Mouse (Mus musculus) midbrain, embryonic 15.5 days (tissue): Measurements from ENCODE around the gene Cabp1. TPM values are rescaled to one million over a fixed set of nuclear protein-coding genes. Genes with fewer than 3 reads are reported as not detected.

Experiments
- ATAC-seq: fragments of 200-750 bp; cut with Nextera tagmentation; replicated peaks from 2 replicates; pipeline ENCODE4 v1.8.0; 2017; ENCODE audit warnings: moderate TSS enrichment
- H3K27ac ChIP-seq: fragments of 300-500 bp; sonication (generic); 2 replicates; pipeline ENCODE4 v1.5.1; 2015; ENCODE audit warnings: mild to moderate bottlenecking, inconsistent platforms
- H3K27me3 ChIP-seq: fragments of 300-500 bp; sonication (generic); replicated peaks from 2 replicates; pipeline ENCODE4 v1.6.1; 2015; ENCODE audit warnings: inconsistent platforms
- H3K36me3 ChIP-seq: fragments of 300-500 bp; sonication (generic); replicated peaks from 2 replicates; pipeline ENCODE4 v1.6.1; 2015; ENCODE audit warnings: inconsistent platforms
- H3K4me1 ChIP-seq: fragments of 300-500 bp; sonication (generic); 2 replicates; pipeline ENCODE4 v1.6.1; 2015; ENCODE audit warnings: inconsistent platforms
- H3K4me2 ChIP-seq: fragments of 300-500 bp; sonication (generic); 2 replicates; pipeline ENCODE4 v1.6.1; 2015; ENCODE audit warnings: inconsistent platforms, mild to moderate bottlenecking, moderate library complexity
- H3K4me3 ChIP-seq: fragments of 300-500 bp; sonication (generic); 2 replicates; pipeline ENCODE4 v1.5.1; 2015; ENCODE audit warnings: mild to moderate bottlenecking, inconsistent platforms
- H3K9ac ChIP-seq: fragments of 300-500 bp; sonication (generic); 2 replicates; pipeline ENCODE4 v1.6.1; 2015; ENCODE audit warnings: mild to moderate bottlenecking, inconsistent platforms
- H3K9me3 ChIP-seq: fragments of 300-500 bp; sonication (generic); 2 replicates; pipeline ENCODE4 v1.6.1; 2016; ENCODE audit warnings: inconsistent platforms
- WGBS: fragments of 180-500 bp; shearing (Covaris S2); methylation state at CpG from one replicate; pipeline ENCODE4 v1.1.7; 2015; ENCODE audit warnings: mixed read lengths; 5-methylcytosine and 5-hydroxymethylcytosine counted together
- polyA plus RNA-seq: library from polyadenylated mRNA; unstranded; fragments of >200 nt; fragmentation: Nextera tagmentation; extraction: Ambion mirVana; gene quantifications from 2 replicates; pipeline ENCODE4 v1.2.1, GENCODE M21; 2015

Gene Cabp1
- polyA plus RNA-seq, 1 experiment from 2014 or later, result 5.2 TPM

DNA sequence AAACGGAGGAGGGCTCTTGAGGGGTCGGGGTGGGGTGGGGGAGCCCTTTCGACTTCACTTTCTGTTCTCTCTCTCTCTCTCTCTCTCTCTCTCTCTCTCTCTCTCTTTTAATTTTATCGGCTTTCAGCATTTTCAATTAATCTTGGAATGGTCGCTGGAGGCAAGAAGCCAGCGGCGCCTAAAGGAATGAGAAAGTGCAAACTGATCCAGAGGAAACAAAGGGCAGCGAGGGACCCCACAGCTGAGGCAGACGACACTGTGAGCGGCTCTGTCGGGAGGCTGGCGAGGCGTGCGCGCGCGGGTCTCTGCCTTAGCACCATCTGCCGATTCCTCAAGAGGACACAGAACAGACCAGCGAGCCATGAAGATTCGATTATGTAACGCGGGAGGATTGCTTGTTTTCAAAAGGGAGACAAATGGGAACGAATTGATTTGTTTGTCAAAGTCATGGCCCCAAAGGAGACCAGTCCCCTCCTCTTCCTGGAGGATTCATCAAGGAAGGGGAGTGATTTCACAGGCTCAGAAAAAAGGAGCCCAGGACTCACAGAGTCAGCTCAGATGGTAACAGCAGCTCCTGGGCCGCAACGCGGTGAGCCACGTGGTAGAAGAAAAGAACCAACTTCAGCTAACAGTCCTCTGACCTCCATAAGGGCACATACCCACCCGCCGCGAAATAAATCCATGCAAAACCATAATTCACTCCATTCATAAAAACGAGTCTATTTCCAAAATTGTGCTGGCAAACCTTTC, 10.6 kb upstream of the Cabp1 start:
- Histone ChIP-seq H3K4me1 (peaks cover 19% of the 10 kb centered on the region), H3K27me3 (0 out of 2 replicates have a peak, but pooled peaks cover 5% of the 10 kb centered on the region), H3K9ac (peak overlapping the region; percentile 23; the same call in 1 of the 2 replicates), H3K27ac (peak overlapping the region; percentile 39), H3K9me3 (no peaks in the 10 kb centered on the region), H3K4me2 (peak overlapping the region; percentile 48), H3K36me3 (no peaks in the 10 kb centered on the region), H3K4me3 (peak overlapping the region; percentile 15)
- peak; percentile 81 for ATAC-seq
- WGBS, result 2% methylated on average over 31 of the region's 31 CpGs

GRCm38 (mm10) chr5:115203735-115204561, 9.8 kb upstream of the Cabp1 start:
- ATAC-seq, result peak; percentile 50; the same call in 1 of the 2 replicates

DNA sequence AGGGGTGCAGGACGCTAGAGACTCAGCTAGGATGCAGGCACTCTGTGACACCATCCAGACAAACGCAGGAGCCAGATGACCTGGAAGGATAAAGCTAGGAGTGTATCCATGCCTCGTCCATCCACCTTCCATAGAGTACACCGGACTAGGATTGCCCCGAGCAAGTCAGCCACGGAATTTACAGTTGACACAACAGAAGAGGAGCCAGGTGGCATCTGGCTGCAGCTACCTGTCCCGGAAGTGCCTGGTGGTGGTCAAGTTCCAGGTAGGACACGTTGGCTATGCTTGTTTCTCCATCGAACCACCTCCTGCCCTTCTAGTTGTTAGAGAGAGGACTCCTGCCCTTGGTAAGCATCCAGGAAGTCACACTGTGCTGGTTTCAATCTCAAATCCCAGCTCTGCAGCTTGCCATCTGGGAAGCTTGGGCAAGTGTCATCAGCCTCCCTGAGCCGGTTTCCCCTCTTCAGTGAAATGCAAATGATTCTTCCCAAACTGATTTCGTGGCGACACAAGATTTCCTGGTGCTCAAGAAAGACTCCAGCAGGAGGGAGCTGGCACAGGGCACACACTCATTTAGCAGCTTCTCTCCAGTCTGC, 543 bp upstream of the Cabp1 start:
- WGBS, result 3% methylated on average over 12 of the region's 12 CpGs
- 0 out of 2 replicates have a peak, but pooled peaks have one; percentile 32 for ATAC-seq
- Histone ChIP-seq H3K36me3 (no peaks in the 10 kb centered on the region), H3K4me2 (peak overlapping the region; percentile 99), H3K9me3 (no peaks in the 10 kb centered on the region), H3K27ac (no peak overlapping the region), H3K4me3 (peak overlapping the region; percentile 59), H3K27me3 (peaks cover 33% of the 10 kb centered on the region), H3K9ac (no peak overlapping the region), H3K4me1 (peaks cover 29% of the 10 kb centered on the region)

More at GRCm38 (mm10) chr5:115203735-115204561, 9.8 kb upstream of the Cabp1 start:
- H3K27ac ChIP-seq, result peak overlapping the region; percentile 39; the same call in 1 of the 2 replicates
- WGBS, result 12% methylated on average over 23 of the region's 23 CpGs
- no peaks in the 10 kb centered on the region for H3K36me3 ChIP-seq
- peak overlapping the region; percentile 15; the same call in 1 of the 2 replicates for H3K4me3 ChIP-seq
- H3K4me1 ChIP-seq, result peaks cover 19% of the 10 kb centered on the region
- no peaks in the 10 kb centered on the region for H3K9me3 ChIP-seq
- peak overlapping the region; percentile 48 for H3K4me2 ChIP-seq
- peak overlapping the region; percentile 23; the same call in 1 of the 2 replicates for H3K9ac ChIP-seq
- 0 out of 2 replicates have a peak, but pooled peaks cover 5% of the 10 kb centered on the region for H3K27me3 ChIP-seq

DNA sequence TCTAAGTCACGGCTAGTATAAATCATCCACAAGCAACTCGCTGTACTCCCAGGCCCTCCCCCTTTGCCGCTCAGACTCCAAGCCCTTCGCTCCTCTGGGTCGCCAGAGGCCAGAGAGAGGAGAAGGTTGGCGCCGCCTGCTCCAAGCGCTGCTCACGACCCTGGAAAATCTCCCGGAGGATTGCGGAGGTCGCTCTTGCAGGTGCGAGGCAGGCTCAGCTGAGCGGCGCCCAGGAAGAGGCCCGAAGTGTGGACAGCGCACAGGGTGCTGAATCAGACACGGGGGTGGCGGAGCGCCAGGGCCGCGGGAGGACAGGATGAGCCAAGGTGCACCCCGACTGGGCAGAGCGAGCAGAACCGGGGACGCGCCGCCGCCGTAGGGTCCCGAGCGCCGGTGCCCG, 955 bp downstream of the Cabp1 start:
- Histone ChIP-seq H3K36me3 (no peaks in the 10 kb centered on the region), H3K4me3 (peak overlapping the region; percentile 59), H3K4me2 (peak overlapping the region; percentile 99), H3K4me1 (peaks cover 29% of the 10 kb centered on the region), H3K27me3 (peaks cover 39% of the 10 kb centered on the region), H3K9me3 (no peaks in the 10 kb centered on the region), H3K27ac (no peak overlapping the region), H3K9ac (peak overlapping the region; percentile 57)
- under 1% methylated on average over 34 of the region's 34 CpGs for WGBS
- ATAC-seq, result peak; percentile 29; the same call in 1 of the 2 replicates

- no peak overlapping the region for H3K27ac ChIP-seq
- peaks cover 29% of the 10 kb centered on the region for H3K4me1 ChIP-seq
- peaks cover 39% of the 10 kb centered on the region for H3K27me3 ChIP-seq
- no peaks in the 10 kb centered on the region for H3K9me3 ChIP-seq
- H3K36me3 ChIP-seq, result no peaks in the 10 kb centered on the region
- peak overlapping the region; percentile 59 for H3K4me3 ChIP-seq
- peak overlapping the region; percentile 99 for H3K4me2 ChIP-seq
- peak overlapping the region; percentile 57 for H3K9ac ChIP-seq
- no peak for ATAC-seq
- WGBS, result 13% methylated on average over 7 of the region's 7 CpGs
Observed at GRCm38 (mm10) chr5:115192828-115193195, 1.4 kb downstream of the Cabp1 start.

DNA sequence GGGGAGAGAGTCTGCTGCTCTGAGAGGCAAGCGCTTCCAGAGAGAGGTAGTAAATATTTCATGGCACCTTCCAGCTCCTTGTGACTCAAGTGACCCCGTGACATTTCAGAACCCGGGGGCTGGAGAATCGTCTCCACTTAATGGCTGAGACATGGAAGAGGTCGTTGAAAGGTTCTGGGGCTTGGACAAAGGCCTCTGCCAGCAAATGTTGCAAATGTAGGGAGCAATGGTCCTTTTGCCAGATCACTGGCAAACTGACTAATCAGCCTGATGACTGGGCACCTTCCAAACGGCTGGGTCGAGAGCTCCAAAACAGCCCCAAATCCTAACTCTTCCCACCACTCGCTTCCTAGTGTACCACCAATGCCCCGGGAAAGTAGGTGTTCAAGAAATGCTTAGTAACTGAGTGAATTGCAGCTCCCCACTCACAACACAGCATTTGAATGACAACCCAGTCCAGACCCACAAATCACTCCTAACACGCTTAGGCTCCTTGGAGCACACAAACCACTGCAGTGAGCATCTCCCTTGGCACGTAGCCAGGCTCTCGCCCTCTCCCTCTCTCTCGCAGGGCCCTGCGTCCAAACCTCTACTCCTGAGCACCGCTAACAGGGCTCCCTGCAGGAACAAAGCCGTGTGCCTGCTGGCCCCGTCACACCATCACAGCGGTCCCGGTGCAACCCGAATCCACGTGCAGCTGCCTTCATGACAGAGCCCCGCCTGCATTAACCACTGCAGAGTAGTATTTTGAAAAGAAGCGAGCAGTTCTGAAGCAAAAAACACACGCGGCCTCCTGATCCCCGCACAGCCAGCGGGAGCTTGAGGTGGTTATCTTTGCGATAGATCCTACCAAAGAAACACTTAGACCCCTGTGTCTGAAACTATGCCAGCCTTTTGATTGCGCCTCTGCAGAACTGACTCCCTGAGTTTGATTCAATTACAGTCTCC, 2.0 kb downstream of the Cabp1 start:
- Histone ChIP-seq H3K27ac (no peak overlapping the region), H3K36me3 (no peaks in the 10 kb centered on the region), H3K27me3 (peaks cover 39% of the 10 kb centered on the region), H3K4me3 (peak overlapping the region; percentile 59), H3K4me2 (peak overlapping the region; percentile 99), H3K9me3 (no peaks in the 10 kb centered on the region), H3K4me1 (peaks cover 33% of the 10 kb centered on the region), H3K9ac (0 out of 2 replicates have a peak overlapping the region, but pooled peaks have one; percentile 57)
- ATAC-seq, result no peak
- 9% methylated on average over 29 of the region's 29 CpGs for WGBS

DNA sequence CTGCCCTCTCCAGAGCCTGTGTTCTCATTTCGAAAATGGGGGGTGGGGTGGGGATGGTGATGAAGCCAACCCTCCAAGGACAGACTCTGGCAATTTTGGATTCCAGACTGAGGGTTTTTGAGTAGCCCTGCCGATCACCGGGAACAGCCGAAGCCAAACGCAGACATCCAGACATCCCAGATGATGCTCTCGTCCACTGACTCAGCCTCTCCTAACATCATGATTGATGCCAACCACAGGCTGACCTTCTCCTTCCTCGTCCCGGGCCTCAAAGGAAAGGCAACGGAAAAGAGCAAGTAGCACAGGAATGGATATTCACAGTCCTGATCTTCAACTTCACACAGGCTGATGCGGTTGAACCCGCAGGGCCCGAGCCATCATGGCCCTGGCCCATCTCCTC, 4.1 kb downstream of the Cabp1 start:
- Histone ChIP-seq H3K36me3 (no peaks in the 10 kb centered on the region), H3K27ac (no peak overlapping the region), H3K4me2 (no peak overlapping the region), H3K4me3 (no peak overlapping the region), H3K4me1 (peaks cover 47% of the 10 kb centered on the region), H3K9ac (no peak overlapping the region), H3K9me3 (no peaks in the 10 kb centered on the region), H3K27me3 (peaks cover 39% of the 10 kb centered on the region)
- no peak for ATAC-seq
- WGBS, result 85% methylated on average over 12 of the region's 12 CpGs

GRCm38 (mm10) chr5:115188824-115189223, 5.4 kb downstream of the Cabp1 start:
- H3K4me1 ChIP-seq, result peaks cover 50% of the 10 kb centered on the region
- H3K9me3 ChIP-seq, result no peaks in the 10 kb centered on the region
- no peak for ATAC-seq
- H3K4me3 ChIP-seq, result no peak overlapping the region
- no peak overlapping the region for H3K27ac ChIP-seq
- no peaks in the 10 kb centered on the region for H3K36me3 ChIP-seq
- 45% methylated on average over 5 of the region's 5 CpGs for WGBS
- H3K4me2 ChIP-seq, result no peak overlapping the region
- no peak overlapping the region for H3K9ac ChIP-seq
- H3K27me3 ChIP-seq, result peaks cover 39% of the 10 kb centered on the region

- WGBS, result 20% methylated on average over 26 of the region's 26 CpGs
- peak; percentile 58 for ATAC-seq
- Histone ChIP-seq H3K9ac (no peak overlapping the region), H3K27ac (no peak overlapping the region), H3K36me3 (no peaks in the 10 kb centered on the region), H3K9me3 (no peaks in the 10 kb centered on the region), H3K27me3 (peaks cover 32% of the 10 kb centered on the region), H3K4me3 (no peak overlapping the region), H3K4me1 (peaks cover 39% of the 10 kb centered on the region), H3K4me2 (peak overlapping the region; percentile 22)
Observed at GRCm38 (mm10) chr5:115187188-115188131, 6.7 kb downstream of the Cabp1 start.

GRCm38 (mm10) chr5:115186371-115187073, 7.7 kb downstream of the Cabp1 start:
- Histone ChIP-seq H3K9me3 (no peaks in the 10 kb centered on the region), H3K4me2 (peak overlapping the region; percentile 22), H3K27me3 (peaks cover 23% of the 10 kb centered on the region), H3K4me3 (no peak overlapping the region), H3K4me1 (peaks cover 30% of the 10 kb centered on the region), H3K36me3 (no peaks in the 10 kb centered on the region), H3K9ac (no peak overlapping the region), H3K27ac (no peak overlapping the region)
- peak; percentile 22; the same call in 1 of the 2 replicates for ATAC-seq
- 25% methylated on average over 17 of the region's 17 CpGs for WGBS
